ENCODE assay signal across 30 mouse cellular contexts in genomic region chr10:110571179-110571578, GRCm38 (mm10).
A peak's percentile ranks its signal among the peaks of the same experiment; 100 is the strongest.
DNase-seq lines count a peak whose midpoint lies in the region; ATAC-seq lines count a peak whose summit lies in the region.
"Had no signal": no experiment of that assay in that cellular context is flagged by ENCODE, and none has a peak within 500 bp of the region (broad histone marks: within the 10 kb centered on the region; RNA-seq: fewer than 3 reads in every experiment).

No protein-coding gene starts in this region.

- H3K9me3 ChIP-seq in heart, embryonic 16.5 days (replicated peaks; ENCODE audit: control insufficient read depth, low read length) = no peaks in the 10 kb centered on the region
- H3K9me3 ChIP-seq: embryonic facial prominence, embryonic 13.5 days; forebrain, embryonic 13.5 days; hindbrain, embryonic 10.5 days; intestine, embryonic 15.5 days; midbrain, embryonic 12.5 days; neural tube, embryonic 15.5 days; stomach, embryonic 15.5 days had no signal

- H3K36me3 ChIP-seq in heart, embryonic 16.5 days (ENCODE audit: control insufficient read depth, insufficient read depth) = no peaks in the 10 kb centered on the region
- H3K36me3 ChIP-seq: embryonic facial prominence, embryonic 13.5 days; hindbrain, embryonic 10.5 days; intestine, embryonic 15.5 days; midbrain, embryonic 12.5 days; neural tube, embryonic 15.5 days; stomach, embryonic 15.5 days had no signal

- ATAC-seq in frontal cortex, adult (ENCODE audit: low TSS enrichment) = peak; percentile 76
- no peak for ATAC-seq in heart, embryonic 16.5 days (replicated peaks; ENCODE audit: extremely low read depth, insufficient read depth, low FRiP score)
- ATAC-seq: activated CD4-positive, CD25-positive, alpha-beta regulatory T cell, adult 4 months; forebrain, embryonic 13.5 days; hindbrain, embryonic 16.5 days; intestine, embryonic 15.5 days had no signal

- H3K4me1 ChIP-seq in heart, embryonic 16.5 days (ENCODE audit: control insufficient read depth, insufficient read depth, low read length) = 0 out of 2 replicates have a peak, but pooled peaks cover 2% of the 10 kb centered on the region
- H3K4me1 ChIP-seq: forebrain, embryonic 13.5 days; intestine, embryonic 15.5 days; neural tube, embryonic 15.5 days; stomach, embryonic 15.5 days had no signal

- H3K9ac ChIP-seq in heart, embryonic 16.5 days (ENCODE audit: low read length) = no peak overlapping the region
- H3K9ac ChIP-seq: embryonic facial prominence, embryonic 13.5 days; forebrain, embryonic 13.5 days; intestine, embryonic 15.5 days; midbrain, embryonic 12.5 days; neural tube, embryonic 15.5 days; stomach, embryonic 15.5 days had no signal

- no peak for DNase-seq in frontal cortex, postnatal 14 days (ENCODE audit: low spot score in 2 of 2)
- DNase-seq in heart, adult 18-20 months = no peak
- peak; percentile 16 for DNase-seq in left cerebral cortex, adult 11 months (ENCODE audit: low spot score)
- DNase-seq in left cerebral cortex, postnatal 4 days = no peak
- peak; percentile 31 to 43 for DNase-seq in right cerebral cortex, postnatal 36 days (ENCODE audit: low spot score in 2 of 2)
- no peak for DNase-seq in right cerebral cortex, postnatal 25 days
- DNase-seq: adrenal gland, postnatal 10 days; cerebellum, adult 2 months; cerebellum, postnatal 36 days; embryo, embryonic 11 days; gastrocnemius, postnatal 25 days; heart, adult 2 months; kidney, adult 8-10 months; kidney, postnatal 10 days; lung, adult 2 months; right cerebral cortex, postnatal 14 days; thymus, adult 18-20 months; thymus, postnatal 36 days had no signal

- WGBS in heart, embryonic 16.5 days = 52% methylated on average over 4 of the region's 4 CpGs

- H3K27me3 ChIP-seq in heart, embryonic 16.5 days (ENCODE audit: control insufficient read depth, insufficient read depth, low read length) = no peaks in the 10 kb centered on the region
- H3K27me3 ChIP-seq: embryonic facial prominence, embryonic 13.5 days; forebrain, embryonic 13.5 days; intestine, embryonic 15.5 days; midbrain, embryonic 12.5 days; neural tube, embryonic 15.5 days; stomach, embryonic 15.5 days had no signal

- no peak overlapping the region for H3K4me3 ChIP-seq in heart, embryonic 16.5 days (ENCODE audit: low read length)
- H3K4me3 ChIP-seq: embryonic facial prominence, embryonic 13.5 days; erythroblast, embryonic 14.5 days; forebrain, embryonic 13.5 days; heart, adult 2 months; hindbrain, embryonic 10.5 days; intestine, embryonic 15.5 days; midbrain, embryonic 12.5 days; neural tube, embryonic 15.5 days; stomach, embryonic 15.5 days had no signal

- intact Hi-C loops in left cerebral cortex, postnatal 4 days (cut with DNase I) = no loop called here

- peak overlapping the region; percentile 7; the same call in 1 of the 2 replicates for H3K27ac ChIP-seq in heart, embryonic 16.5 days (ENCODE audit: low read length)
- H3K27ac ChIP-seq: embryonic facial prominence, embryonic 13.5 days; forebrain, embryonic 13.5 days; heart, adult 2 months; hindbrain, embryonic 10.5 days; intestine, embryonic 15.5 days; midbrain, embryonic 12.5 days; neural tube, embryonic 15.5 days; stomach, embryonic 15.5 days had no signal

- H3K4me2 ChIP-seq in heart, embryonic 16.5 days (ENCODE audit: low read depth, low read length) = no peak overlapping the region
- H3K4me2 ChIP-seq: embryonic facial prominence, embryonic 13.5 days; forebrain, embryonic 13.5 days; intestine, embryonic 15.5 days; midbrain, embryonic 12.5 days; neural tube, embryonic 15.5 days; stomach, embryonic 15.5 days had no signal

Comparison
In these comparisons a context has a peak if more than half of its experiments do, and no peak if none do; other contexts are left out.
1. DNase-seq: peak in left cerebral cortex, adult 11 months (single experiment) and right cerebral cortex, postnatal 36 days (2 of 2); none in frontal cortex, postnatal 14 days (0 of 2), heart, adult 18-20 months (0 of 2), left cerebral cortex, postnatal 4 days (single experiment) and right cerebral cortex, postnatal 25 days (single experiment).